Mouse (Mus musculus): ENCODE measurements around the gene Epb41l2.

Epb41l2 gene

GRCm38 (mm10) chr10:25359208-25359958 is at the start of gene Epb41l2:
TSS of gene Epb41l2 (plus strand) at chr10:25359798.
- peak; percentile 95 for DNase-seq (ENCODE audit: low read depth)

- DNase-seq (ENCODE audit: low read depth) = no peak
These were observed 49.6 kb upstream of the Epb41l2 start for GRCm38 (mm10) chr10:25309996-25310395.

GRCm38 (mm10) chr10:25310736-25311135 is 48.9 kb upstream of the Epb41l2 start:
- no peak for DNase-seq (ENCODE audit: low read depth)

GRCm38 (mm10) chr10:25311554-25312212 is 47.9 kb upstream of the Epb41l2 start:
- no peak for DNase-seq (ENCODE audit: low read depth)

GRCm38 (mm10) chr10:25313856-25314584 is 45.6 kb upstream of the Epb41l2 start:
- no peak for DNase-seq (ENCODE audit: low read depth)

GRCm38 (mm10) chr10:25317665-25318064 is 41.9 kb upstream of the Epb41l2 start:
- DNase-seq (ENCODE audit: low read depth) = no peak

GRCm38 (mm10) chr10:25318405-25318804 is 41.2 kb upstream of the Epb41l2 start:
- no peak for DNase-seq (ENCODE audit: low read depth)

- DNase-seq (ENCODE audit: low read depth) = no peak
These were observed 40.1 kb upstream of the Epb41l2 start for GRCm38 (mm10) chr10:25319531-25319930.

- DNase-seq (ENCODE audit: low read depth) = peak; percentile 51
These were observed 38.4 kb upstream of the Epb41l2 start for GRCm38 (mm10) chr10:25321198-25321597.

- peak; percentile 57 for DNase-seq (ENCODE audit: low read depth)
These were observed 33.9 kb upstream of the Epb41l2 start for GRCm38 (mm10) chr10:25325690-25326089.

- peak; percentile 46 for DNase-seq (ENCODE audit: low read depth)
These were observed 32.1 kb upstream of the Epb41l2 start for GRCm38 (mm10) chr10:25327511-25327910.

- DNase-seq (ENCODE audit: low read depth) = no peak
These were observed 29.5 kb upstream of the Epb41l2 start for GRCm38 (mm10) chr10:25330094-25330493.

GRCm38 (mm10) chr10:25331321-25332049 is 28.1 kb upstream of the Epb41l2 start:
- DNase-seq (ENCODE audit: low read depth) = peak; percentile 74

GRCm38 (mm10) chr10:25333390-25334079 is 26.1 kb upstream of the Epb41l2 start:
- peak; percentile 69 for DNase-seq (ENCODE audit: low read depth)

GRCm38 (mm10) chr10:25340675-25341074 is 18.9 kb upstream of the Epb41l2 start:
- peak; percentile 67 for DNase-seq (ENCODE audit: low read depth)

- no peak for DNase-seq (ENCODE audit: low read depth)
These were observed 16.8 kb upstream of the Epb41l2 start for GRCm38 (mm10) chr10:25342801-25343200.

GRCm38 (mm10) chr10:25353941-25354340 is 5.7 kb upstream of the Epb41l2 start:
- no peak for DNase-seq (ENCODE audit: low read depth)

GRCm38 (mm10) chr10:25354390-25354789 is 5.2 kb upstream of the Epb41l2 start:
- DNase-seq (ENCODE audit: low read depth) = no peak

- DNase-seq (ENCODE audit: low read depth) = peak; percentile 46
These were observed 587 bp downstream of the Epb41l2 start for GRCm38 (mm10) chr10:25359959-25360811.

GRCm38 (mm10) chr10:25362235-25362634 is 2.6 kb downstream of the Epb41l2 start:
- no peak for DNase-seq (ENCODE audit: low read depth)

- no peak for DNase-seq (ENCODE audit: low read depth)
These were observed 5.6 kb downstream of the Epb41l2 start for GRCm38 (mm10) chr10:25365158-25365557.
